Mouse (Mus musculus) myocyte (in vitro differentiated cells): ENCODE results near the gene Uxt. TPM values are rescaled to one million over a fixed set of nuclear protein-coding genes. Genes with fewer than 3 reads are reported as not detected.

Source experiments
- H3K27me3 ChIP-seq: one replicate; pipeline ENCODE4 v1.6.1; 2011; ENCODE audit not compliant: control insufficient read depth, insufficient read depth, insufficient read length
- H3K36me3 ChIP-seq: one replicate; pipeline ENCODE4 v1.6.1; 2011; ENCODE audit not compliant: control insufficient read depth, insufficient read depth
- H3K4me2 ChIP-seq: one replicate; pipeline ENCODE4 v1.6.1; 2011; ENCODE audit warnings: low read depth, control low read depth
- H3K4me3 ChIP-seq: one replicate; pipeline ENCODE4 v1.5.1; 2011; ENCODE audit warnings: mild to moderate bottlenecking, control low read depth, moderate library complexity
- H3K79me2 ChIP-seq: one replicate; pipeline ENCODE4 v1.6.1; 2011; ENCODE audit not compliant: control insufficient read depth, insufficient read depth
- H3ac ChIP-seq: one replicate; pipeline ENCODE4 v1.6.1; 2011; ENCODE audit not compliant: control insufficient read depth, insufficient read length
- CEBPB ChIP-seq: IDR thresholded peaks from 2 replicates; pipeline ENCODE4 v1.6.1; 2011; ENCODE audit warnings: mild to moderate bottlenecking, moderate library complexity; ENCODE audit not compliant: poor library complexity, insufficient read depth, severe bottlenecking
- E2F4 ChIP-seq: IDR thresholded peaks from one replicate; pipeline ENCODE4 v1.6.1; 2011; ENCODE audit warnings: mild to moderate bottlenecking, control low read depth, moderate library complexity; ENCODE audit not compliant: insufficient read depth
- MAX ChIP-seq: IDR thresholded peaks from one replicate; pipeline ENCODE4 v1.6.1; 2011; ENCODE audit warnings: low read depth, mild to moderate bottlenecking, control low read depth
- MYOD1 ChIP-seq, 3 experiments: IDR thresholded peaks; one replicate each; pipeline ENCODE4 v1.6.1; 2011; ENCODE audit warnings: control low read depth in 2 of 3, low read depth in 2 of 3, mild to moderate bottlenecking in 2 of 3, moderate library complexity in 1 of 3; ENCODE audit not compliant: insufficient read length in 2 of 3, control insufficient read depth in 1 of 3
- MYOG ChIP-seq, 3 experiments: IDR thresholded peaks; one replicate each; pipeline ENCODE4 v1.6.1; 2011; ENCODE audit warnings: control low read depth in 2 of 3, low read depth in 2 of 3, mild to moderate bottlenecking in 2 of 3; ENCODE audit not compliant: insufficient read length in 2 of 3, control insufficient read depth in 1 of 3, insufficient read depth in 1 of 3
- POLR2A ChIP-seq: IDR thresholded peaks from one replicate; pipeline ENCODE4 v1.6.1; 2011; ENCODE audit warnings: low read depth, mild to moderate bottlenecking, control low read depth, moderate library complexity; ENCODE audit not compliant: insufficient read length
- POLR2AphosphoS2 ChIP-seq: IDR thresholded peaks from one replicate; pipeline ENCODE4 v1.6.1; 2011; ENCODE audit warnings: low read depth, control low read depth; ENCODE audit not compliant: insufficient read length
- REST ChIP-seq: IDR thresholded peaks from one replicate; pipeline ENCODE4 v1.6.1; 2011; ENCODE audit warnings: mild to moderate bottlenecking, control low read depth, moderate library complexity; ENCODE audit not compliant: insufficient read depth, insufficient read length
- SRF ChIP-seq: IDR thresholded peaks from one replicate; pipeline ENCODE4 v1.6.1; 2011; ENCODE audit warnings: low read depth; ENCODE audit not compliant: control insufficient read depth, insufficient read length
- TCF12 ChIP-seq: IDR thresholded peaks from one replicate; pipeline ENCODE4 v1.6.1; 2011; ENCODE audit warnings: mild to moderate bottlenecking, control low read depth; ENCODE audit not compliant: poor library complexity, insufficient read depth, severe bottlenecking
- TCF3 ChIP-seq: IDR thresholded peaks from one replicate; pipeline ENCODE4 v1.6.1; 2011; ENCODE audit warnings: low read depth, control low read depth; ENCODE audit not compliant: insufficient read length
- USF1 ChIP-seq: IDR thresholded peaks from one replicate; pipeline ENCODE4 v1.6.1; 2011; ENCODE audit warnings: low read depth, mild to moderate bottlenecking, control low read depth, moderate library complexity
- polyA plus RNA-seq: library from polyadenylated mRNA; unstranded; fragments of >200 nt; fragmentation: generic; extraction: Trizol; gene quantifications from one replicate; pipeline ENCODE4 v1.2.1, GENCODE M21; 2012; ENCODE audit warnings: missing spikeins

The Uxt gene
- polyA plus RNA-seq, 1 experiment, result 57.6 TPM

- Histone ChIP-seq H3K79me2 (no peaks in the 10 kb centered on the region), H3K4me2 (no peak overlapping the region), H3K27me3 (no peaks in the 10 kb centered on the region), H3ac (no peak overlapping the region), H3K4me3 (no peak overlapping the region), H3K36me3 (peaks cover 11% of the 10 kb centered on the region)
- TF ChIP-seq POLR2AphosphoS2 (no peak), E2F4 (no peak), SRF (no peak), MAX (no peak), MYOG (IDR thresholded peaks at IDR 0.05; ENCODE audit: control insufficient read depth in 1 of 3, insufficient read depth in 1 of 3, insufficient read length in 2 of 3, low read depth in 2 of 3) (no peak), USF1 (no peak), REST (no peak), POLR2A (no peak), CEBPB (no peak), MYOD1 (IDR thresholded peaks at IDR 0.05; ENCODE audit: control insufficient read depth in 1 of 3, insufficient read length in 2 of 3, low read depth in 2 of 3) (no peak), TCF3 (no peak)
These were observed 29.9 kb downstream of the Uxt start for GRCm38 (mm10) chrX:20931963-20932362.

- H3K4me2 ChIP-seq, result no peak within 1 kb of the TSS
- TF ChIP-seq MAX, result no peak
- TF ChIP-seq CEBPB, result no peak
- no peak for TF ChIP-seq POLR2A
- TF ChIP-seq E2F4, result no peak
- TF ChIP-seq SRF, result no peak
- no peak for TF ChIP-seq TCF12
- no peak for TF ChIP-seq USF1
- TF ChIP-seq REST, result no peak
- no peaks in the 10 kb centered on the region for H3K79me2 ChIP-seq
- H3K36me3 ChIP-seq, result peaks cover 11% of the 10 kb centered on the region
- H3ac ChIP-seq, result no peak within 1 kb of the TSS
- no peak within 1 kb of the TSS for H3K4me3 ChIP-seq
- H3K27me3 ChIP-seq, result no peaks in the 10 kb centered on the region
These were observed 30.5 kb downstream of the Uxt start, which contains the start of gene Cfp for GRCm38 (mm10) chrX:20931364-20931763. Gene Cfp (minus strand): TSS chrX:20931555.

- no peak overlapping the region for H3K4me2 ChIP-seq
- H3K27me3 ChIP-seq, result no peaks in the 10 kb centered on the region
- H3K4me3 ChIP-seq, result no peak overlapping the region
- H3K36me3 ChIP-seq, result peaks cover 4% of the 10 kb centered on the region
- no peak overlapping the region for H3ac ChIP-seq
- TF ChIP-seq MYOD1 (IDR thresholded peaks at IDR 0.05; ENCODE audit: control insufficient read depth in 1 of 3, insufficient read length in 2 of 3, low read depth in 2 of 3), result no peak
- TF ChIP-seq POLR2A, result no peak
- TF ChIP-seq MAX, result no peak
- TF ChIP-seq USF1, result no peak
- no peak for TF ChIP-seq SRF
- no peak for TF ChIP-seq POLR2AphosphoS2
- no peak for TF ChIP-seq MYOG (IDR thresholded peaks at IDR 0.05; ENCODE audit: control insufficient read depth in 1 of 3, insufficient read depth in 1 of 3, insufficient read length in 2 of 3, low read depth in 2 of 3)
- TF ChIP-seq TCF12, result no peak
- no peak for TF ChIP-seq E2F4
- TF ChIP-seq REST, result no peak
- TF ChIP-seq CEBPB, result no peak
- TF ChIP-seq TCF3, result no peak
- no peaks in the 10 kb centered on the region for H3K79me2 ChIP-seq
These were observed 32.0 kb downstream of the Uxt start for GRCm38 (mm10) chrX:20929859-20930258.

- H3ac ChIP-seq, result no peak overlapping the region
- no peak overlapping the region for H3K4me2 ChIP-seq
- no peaks in the 10 kb centered on the region for H3K27me3 ChIP-seq
- no peaks in the 10 kb centered on the region for H3K36me3 ChIP-seq
- H3K79me2 ChIP-seq, result no peaks in the 10 kb centered on the region
- no peak overlapping the region for H3K4me3 ChIP-seq
- TF ChIP-seq TCF3, result no peak
- TF ChIP-seq MYOD1 (IDR thresholded peaks at IDR 0.05; ENCODE audit: control insufficient read depth in 1 of 3, insufficient read length in 2 of 3, low read depth in 2 of 3), result no peak
- TF ChIP-seq POLR2A, result no peak
- TF ChIP-seq MYOG (IDR thresholded peaks at IDR 0.05; ENCODE audit: control insufficient read depth in 1 of 3, insufficient read depth in 1 of 3, insufficient read length in 2 of 3, low read depth in 2 of 3), result no peak
- TF ChIP-seq USF1, result no peak
- no peak for TF ChIP-seq CEBPB
- TF ChIP-seq MAX, result no peak
- no peak for TF ChIP-seq SRF
- TF ChIP-seq TCF12, result no peak
- TF ChIP-seq POLR2AphosphoS2, result no peak
- no peak for TF ChIP-seq REST
- no peak for TF ChIP-seq E2F4
These were observed 36.8 kb downstream of the Uxt start for GRCm38 (mm10) chrX:20924976-20925375.

GRCm38 (mm10) chrX:20923506-20923905 is 38.3 kb downstream of the Uxt start:
- H3ac ChIP-seq, result no peak overlapping the region
- no peaks in the 10 kb centered on the region for H3K27me3 ChIP-seq
- H3K36me3 ChIP-seq, result no peaks in the 10 kb centered on the region
- H3K79me2 ChIP-seq, result no peaks in the 10 kb centered on the region
- H3K4me2 ChIP-seq, result no peak overlapping the region
- no peak overlapping the region for H3K4me3 ChIP-seq
- TF ChIP-seq MYOD1 (IDR thresholded peaks at IDR 0.05; ENCODE audit: control insufficient read depth in 1 of 3, insufficient read length in 2 of 3, low read depth in 2 of 3) (no peak), MAX (no peak), TCF3 (no peak), CEBPB (no peak), POLR2AphosphoS2 (no peak), TCF12 (no peak), SRF (no peak), MYOG (IDR thresholded peaks at IDR 0.05; ENCODE audit: control insufficient read depth in 1 of 3, insufficient read depth in 1 of 3, insufficient read length in 2 of 3, low read depth in 2 of 3) (no peak), POLR2A (no peak), REST (no peak), USF1 (no peak), E2F4 (no peak)
